Mouse (Mus musculus) spleen, postnatal 10 days (tissue): ENCODE data around the gene Mmel1.

Experiments
- DNase-seq, 2 experiments: peaks; one replicate each; pipeline ENCODE4 v3.0.0; 2021 to 2022; ENCODE audit warnings: low spot score in 2 of 2

The Mmel1 gene

DNA sequence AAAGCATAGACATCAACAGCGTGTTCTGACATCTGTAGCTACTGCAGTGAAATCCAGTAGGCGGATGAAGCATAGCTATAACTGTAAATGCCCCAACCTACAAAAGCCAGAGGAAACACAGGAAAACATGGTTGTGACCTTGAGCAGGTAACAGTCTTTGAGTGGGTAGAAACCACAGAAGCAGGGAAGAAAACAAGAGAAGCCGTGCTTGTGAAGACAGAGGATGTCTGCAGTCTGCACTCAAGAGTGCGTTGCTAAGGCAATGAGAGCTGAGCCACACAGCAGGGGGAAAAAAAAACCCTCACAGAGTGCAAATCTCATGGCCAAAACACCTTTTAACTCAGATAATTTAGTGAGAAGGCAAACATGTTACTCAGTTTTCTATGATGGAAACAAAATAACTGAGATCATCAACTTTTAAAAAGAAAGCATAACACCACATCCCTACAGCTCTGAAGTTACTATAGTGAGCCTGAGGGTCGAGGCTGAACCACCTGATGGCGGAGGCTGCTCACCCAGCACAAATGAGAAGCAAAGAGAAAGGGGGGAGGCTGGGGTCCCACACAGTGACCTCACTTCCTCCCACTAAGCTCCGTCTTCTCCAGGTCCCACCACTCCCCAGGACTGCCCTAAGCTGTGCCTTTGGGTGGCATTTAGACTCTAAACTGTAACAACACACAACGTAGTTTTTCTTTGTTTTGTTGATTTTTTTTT lies 67.3 kb downstream of the Mmel1 start:
- DNase-seq, result no peak

DNA sequence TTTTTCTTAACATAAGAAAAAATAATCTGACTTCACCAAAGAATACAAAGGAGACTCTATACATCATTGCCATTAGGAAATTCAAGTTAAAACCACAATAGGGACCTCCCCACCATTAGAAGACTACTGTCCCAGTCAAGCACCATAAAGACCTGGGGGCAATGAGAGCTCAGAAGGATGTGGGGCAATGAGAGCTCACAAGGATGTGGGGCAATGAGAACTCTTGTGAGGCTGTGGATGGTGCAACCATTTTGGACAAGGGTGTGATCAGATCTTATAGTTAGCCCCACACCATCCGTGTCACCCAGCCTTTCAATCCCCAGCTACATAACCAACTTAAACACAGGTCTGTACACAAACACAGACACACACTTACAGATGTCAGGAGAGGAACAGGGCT lies 68.4 kb downstream of the Mmel1 start:
- DNase-seq, result no peak

DNA sequence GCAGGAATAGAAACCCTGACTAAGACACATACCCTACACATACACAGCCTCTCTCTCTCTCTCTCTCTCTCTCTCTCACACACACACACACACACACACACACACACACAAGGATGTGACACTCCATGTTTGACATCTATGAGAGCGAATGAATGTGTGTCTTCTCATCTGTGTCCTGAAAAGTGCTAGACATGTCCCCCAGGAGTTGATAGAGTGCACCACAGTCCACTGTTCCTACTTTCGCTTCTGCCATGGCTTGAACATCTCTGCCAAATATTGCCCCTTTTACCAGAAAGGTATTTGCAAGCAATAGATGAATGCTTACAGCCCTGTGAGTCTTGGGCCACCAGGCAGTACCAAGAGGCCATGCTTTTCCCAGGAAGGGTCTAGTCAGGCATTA lies 70.8 kb downstream of the Mmel1 start:
- no peak for DNase-seq

DNA sequence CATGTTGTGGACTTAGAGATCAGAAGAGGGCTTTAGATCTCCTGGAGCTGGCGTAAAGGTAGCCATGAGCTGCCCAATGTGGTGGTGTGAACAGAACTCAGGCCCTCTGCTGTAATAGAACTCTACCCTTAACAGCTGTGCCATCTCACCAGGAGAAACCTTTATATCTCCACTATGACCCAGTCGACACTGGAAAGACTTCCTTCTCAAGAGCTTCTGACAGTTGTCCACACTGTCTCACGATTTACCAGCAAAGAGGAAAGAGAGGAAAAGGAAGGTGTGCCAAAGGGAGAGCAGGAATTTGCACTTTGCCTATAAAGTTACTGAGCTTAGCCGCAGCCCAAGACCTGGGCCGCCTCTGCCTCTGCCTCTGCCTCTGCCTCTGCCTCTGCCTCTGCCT lies 72.4 kb downstream of the Mmel1 start:
- DNase-seq, result no peak

DNA sequence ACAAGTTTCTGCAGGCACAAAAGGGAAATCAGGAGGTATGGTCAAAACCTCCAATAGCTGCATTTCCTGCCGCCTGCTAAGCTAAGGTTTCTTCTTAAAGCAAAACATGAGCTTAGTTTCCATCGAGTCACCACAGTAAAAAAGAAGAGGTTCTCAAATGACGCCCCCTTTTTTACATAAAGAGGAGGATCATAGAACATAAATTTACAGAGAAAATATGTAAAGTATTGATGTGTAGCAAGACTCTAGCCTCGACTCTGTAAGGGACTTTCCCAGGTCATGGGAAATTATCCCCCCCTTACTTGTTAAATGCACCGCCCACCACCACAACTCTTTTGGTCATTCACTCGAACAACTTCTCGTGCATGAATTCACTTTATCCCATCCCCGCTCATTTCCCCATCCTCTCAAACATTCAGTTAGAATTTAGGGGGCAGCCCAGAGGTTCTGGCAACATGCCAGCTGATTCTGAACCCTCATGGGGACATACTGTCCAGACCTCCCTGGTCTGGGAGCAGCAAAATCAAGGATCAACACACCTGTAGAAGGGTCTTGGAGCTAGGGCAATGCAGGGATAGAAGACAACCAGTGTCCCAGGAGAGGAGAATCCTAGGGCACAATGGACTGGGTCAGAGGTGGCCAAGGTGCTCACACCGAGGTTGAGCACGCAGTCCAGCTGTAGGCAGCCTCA lies 73.4 kb downstream of the Mmel1 start:
- no peak for DNase-seq

DNA sequence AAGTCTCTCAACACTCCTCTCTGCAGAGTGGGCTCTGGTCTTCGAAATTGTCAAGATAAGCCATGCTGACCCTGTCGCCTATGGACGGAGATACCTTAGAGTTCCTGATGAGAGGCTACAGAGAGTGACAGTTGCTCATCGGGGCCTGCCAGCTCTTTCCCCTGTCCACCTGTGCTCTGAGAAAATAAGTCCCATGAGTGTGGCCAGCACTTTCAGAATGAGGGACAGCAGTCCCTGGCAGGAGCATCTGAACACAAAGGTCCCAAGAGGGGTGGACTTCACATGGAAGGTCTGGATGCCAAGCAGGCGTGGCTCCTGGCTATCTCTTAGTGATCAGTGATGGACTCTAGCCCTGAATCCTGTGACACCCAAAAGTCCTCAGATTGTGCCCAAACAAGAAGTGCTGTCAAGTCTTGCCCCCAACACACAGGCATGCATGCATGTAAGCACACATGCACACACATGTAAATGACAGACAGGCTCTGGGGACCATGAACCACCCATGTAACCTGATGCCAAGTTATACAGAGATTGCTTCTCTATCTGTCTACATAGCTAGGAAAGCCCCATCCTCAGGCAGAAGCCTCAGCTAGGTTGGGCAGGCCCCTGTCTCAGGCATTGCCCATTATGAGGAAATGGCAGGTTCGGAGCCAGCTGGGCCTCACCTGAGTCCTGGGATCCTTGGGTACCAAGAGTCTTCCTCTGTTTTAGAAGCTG lies 74.1 kb downstream of the Mmel1 start:
- no peak for DNase-seq

DNA sequence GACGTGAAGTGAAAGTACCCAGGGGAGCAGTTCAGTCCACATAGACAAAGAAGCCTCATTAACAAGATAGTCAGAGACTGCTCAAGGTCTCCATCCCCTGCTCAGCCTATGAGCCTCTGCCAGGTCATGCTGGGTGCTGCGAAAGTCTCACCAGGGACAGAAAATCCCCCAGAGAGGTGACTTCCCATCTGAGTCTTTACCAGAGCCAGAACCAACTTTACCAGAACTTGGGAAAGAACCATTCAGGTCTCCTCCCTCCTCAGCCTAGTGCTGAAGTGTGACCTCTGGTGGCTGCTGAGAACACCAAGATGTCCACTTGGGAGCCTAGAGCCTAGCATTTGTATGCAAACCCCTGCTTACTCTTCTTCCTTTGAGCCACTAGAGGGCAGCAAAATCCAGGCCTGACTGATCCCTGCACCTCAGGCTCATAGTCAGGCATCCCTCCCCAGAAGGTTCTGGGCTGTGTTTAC lies 74.8 kb downstream of the Mmel1 start:
- peak; percentile 72 to 86 for DNase-seq
